Mouse (Mus musculus) olfactory bulb, adult 2 months (tissue): ENCODE measurements around the gene Ccdc28a. TPM values are rescaled to one million over a fixed set of nuclear protein-coding genes. Genes with fewer than 3 reads are reported as not detected.

Experiments
- H3K27ac ChIP-seq: fragments of 200-500 bp; 2 replicates; pipeline ENCODE4 v1.5.1; 2012; ENCODE audit warnings: low read depth, low read length; ENCODE audit not compliant: insufficient read depth
- H3K4me1 ChIP-seq: fragments of 200-500 bp; 2 replicates; pipeline ENCODE4 v1.6.1; 2012; ENCODE audit warnings: low read length; ENCODE audit not compliant: control insufficient read depth, insufficient read depth
- H3K4me3 ChIP-seq: fragments of 200-500 bp; 2 replicates; pipeline ENCODE4 v1.5.1; 2012; ENCODE audit warnings: mild to moderate bottlenecking, low read depth, low read length, moderate library complexity; ENCODE audit not compliant: insufficient read depth
- CTCF ChIP-seq: fragments of 200-500 bp; IDR thresholded peaks from 2 replicates; pipeline ENCODE4 v1.5.1; 2012; ENCODE audit warnings: low read depth, mild to moderate bottlenecking, low read length, moderate library complexity; ENCODE audit not compliant: insufficient read depth
- POLR2A ChIP-seq: fragments of 200-500 bp; IDR thresholded peaks from 2 replicates; pipeline ENCODE4 v1.6.1; 2012; ENCODE audit warnings: mild to moderate bottlenecking, low read depth, low read length, moderate library complexity; ENCODE audit not compliant: insufficient read depth
- WGBS: fragments of 180-500 bp; shearing (Covaris S2); methylation state at CpG from one replicate; pipeline ENCODE4 v1.1.7; 2018; 5-methylcytosine and 5-hydroxymethylcytosine counted together
- polyA plus RNA-seq: library from polyadenylated mRNA; stranded (reverse); fragments of >200 nt; gene quantifications from 2 replicates; pipeline ENCODE4 v1.2.4, GENCODE M21; 2012; ENCODE audit warnings: low replicate concordance; ENCODE audit not compliant: missing spikeins, insufficient read depth, insufficient read length

The Ccdc28a gene
- not detected in 2 replicates for polyA plus RNA-seq

DNA sequence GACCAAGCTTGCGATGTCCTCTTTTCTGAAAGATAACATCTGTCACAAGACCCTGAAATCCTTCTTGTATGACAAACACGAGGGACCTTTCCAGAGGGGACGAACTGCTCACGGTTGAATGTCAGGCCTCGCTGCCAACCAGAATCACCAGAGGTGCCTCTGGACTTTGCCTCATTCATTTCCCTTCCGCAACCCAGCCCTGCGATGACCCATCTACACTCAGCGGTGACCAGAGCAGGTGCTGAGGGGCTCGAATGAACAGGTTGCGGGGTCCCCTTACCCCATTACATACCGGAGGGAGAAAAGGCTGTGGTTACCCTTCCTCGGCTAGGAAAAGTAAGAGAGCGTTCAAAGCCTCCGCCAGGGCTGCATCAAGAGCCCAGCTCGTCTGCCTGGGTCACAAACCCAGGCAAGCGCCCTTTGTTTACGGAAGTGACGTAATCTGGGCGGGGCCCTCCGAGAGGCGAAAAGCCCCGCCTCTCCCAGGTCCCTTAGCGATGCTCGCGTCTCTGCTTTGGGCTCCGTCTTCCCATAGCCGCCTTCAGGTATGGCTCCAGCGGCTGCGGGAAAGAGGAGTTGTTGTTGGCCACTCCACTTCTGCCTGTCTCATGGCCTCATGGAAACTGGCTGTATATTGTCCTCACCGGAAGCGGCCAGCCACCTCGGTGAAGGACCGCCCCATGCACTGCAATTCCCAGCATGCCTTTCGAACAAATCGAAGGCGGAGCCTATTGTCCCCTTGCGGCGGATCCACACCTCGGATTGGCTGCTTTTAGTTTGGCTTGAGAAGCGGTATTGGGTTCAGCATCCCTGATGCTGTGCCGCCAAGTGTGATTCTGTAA, at the start of gene Ccdc28a:
Gene Ccdc28a (minus strand): TSS at position 439 of the 842 bp plus-strand sequence.
- Histone ChIP-seq H3K27ac (peak within 1 kb of the TSS; percentile 100), H3K4me1 (no peaks in the 10 kb centered on the region), H3K4me3 (peak within 1 kb of the TSS; percentile 98)
- no peak for TF ChIP-seq CTCF
- peak; percentile 81 for TF ChIP-seq POLR2A
- 1% methylated on average over 41 of the region's 41 CpGs for WGBS

- H3K27ac ChIP-seq = no peak overlapping the region
- whole genome bisulfite sequencing = 91% methylated on average over 5 of the region's 5 CpGs
- H3K4me1 ChIP-seq = no peaks in the 10 kb centered on the region
- H3K4me3 ChIP-seq = no peak overlapping the region
- no peak for TF ChIP-seq CTCF
- TF ChIP-seq POLR2A = no peak
Observed at GRCm38 (mm10) chr10:18283991-18284390, 49.2 kb upstream of the Ccdc28a start.

GRCm38 (mm10) chr10:18276090-18276734, 41.4 kb upstream of the Ccdc28a start:
- Histone ChIP-seq H3K4me3 (no peak overlapping the region), H3K4me1 (no peaks in the 10 kb centered on the region), H3K27ac (no peak overlapping the region)
- 86% methylated on average over 4 of the region's 4 CpGs for WGBS
- no peak for TF ChIP-seq POLR2A
- no peak for TF ChIP-seq CTCF

- no peak for TF ChIP-seq POLR2A
- no peak for TF ChIP-seq CTCF
- 65% methylated on average over 4 of the region's 4 CpGs for WGBS
- Histone ChIP-seq H3K4me1 (no peaks in the 10 kb centered on the region), H3K27ac (no peak overlapping the region), H3K4me3 (no peak overlapping the region)
Observed at GRCm38 (mm10) chr10:18251345-18251744, 16.5 kb upstream of the Ccdc28a start.

GRCm38 (mm10) chr10:18243614-18244013, 8.8 kb upstream of the Ccdc28a start:
- Histone ChIP-seq H3K4me1 (no peaks in the 10 kb centered on the region), H3K27ac (no peak overlapping the region), H3K4me3 (no peak overlapping the region)
- 68% methylated on average over 2 of the region's 2 CpGs for WGBS
- no peak for TF ChIP-seq CTCF
- no peak for TF ChIP-seq POLR2A

DNA sequence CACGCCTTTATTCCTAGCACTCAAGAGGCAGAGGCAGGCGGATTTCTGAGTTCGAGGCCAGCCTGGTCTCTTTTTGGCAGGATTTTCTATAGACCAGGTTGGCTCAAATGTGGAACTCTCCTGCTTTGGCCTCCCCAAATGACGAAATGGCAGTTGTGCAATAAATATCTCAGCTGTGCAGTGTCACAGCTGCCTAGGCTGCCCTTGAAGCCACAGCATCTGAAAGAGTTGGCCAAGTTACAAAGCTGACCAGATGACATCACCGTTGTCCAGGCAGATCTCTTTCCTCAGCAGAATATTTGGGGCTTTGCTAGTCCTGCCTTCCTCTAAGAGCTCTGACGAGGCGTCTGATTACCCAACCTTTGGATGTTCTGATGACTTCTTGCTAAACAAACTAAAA, 2.4 kb upstream of the Ccdc28a start:
- Histone ChIP-seq H3K27ac (no peak overlapping the region), H3K4me1 (no peaks in the 10 kb centered on the region), H3K4me3 (no peak overlapping the region)
- TF ChIP-seq POLR2A (no peak), CTCF (no peak)
- WGBS = 92% methylated on average over 7 of the region's 7 CpGs

DNA sequence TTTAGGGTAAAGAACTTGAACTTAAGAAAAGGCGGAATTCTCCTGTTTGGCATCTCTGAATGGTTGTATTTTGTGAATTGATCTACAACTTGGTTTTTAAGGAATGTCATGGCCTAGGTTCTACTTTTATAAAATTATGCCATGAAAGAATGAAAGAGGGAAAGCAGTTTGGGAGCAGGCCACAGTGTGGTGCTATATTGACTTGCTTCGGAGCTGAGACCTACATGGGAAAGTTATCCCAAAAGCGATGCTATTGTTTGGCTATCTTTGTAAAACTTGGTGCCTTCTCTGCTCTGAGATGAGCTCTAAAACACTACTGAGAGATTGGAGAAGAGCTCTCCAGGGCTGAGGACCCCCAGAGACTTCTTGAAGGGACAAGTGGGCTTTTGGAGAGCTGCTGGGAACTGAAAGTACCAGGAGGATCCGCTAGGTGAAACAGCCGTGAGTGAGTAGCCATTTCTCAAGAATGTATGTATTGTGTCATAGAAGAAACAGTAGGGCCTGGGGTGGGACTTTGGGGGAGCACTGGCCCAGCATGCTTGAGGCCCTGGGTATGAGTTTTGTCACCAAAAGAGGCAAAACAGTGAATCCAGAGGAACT, 1.6 kb upstream of the Ccdc28a start:
- Histone ChIP-seq H3K4me1 (no peaks in the 10 kb centered on the region), H3K4me3 (no peak overlapping the region), H3K27ac (no peak overlapping the region)
- TF ChIP-seq CTCF (no peak), POLR2A (no peak)
- 71% methylated on average over 5 of the region's 5 CpGs for WGBS

- no peaks in the 10 kb centered on the region for H3K4me1 ChIP-seq
- H3K4me3 ChIP-seq = peak overlapping the region; percentile 98
- H3K27ac ChIP-seq = no peak overlapping the region; the same call in 1 of the 2 replicates
- WGBS = 13% methylated on average over 14 of the region's 14 CpGs
- TF ChIP-seq POLR2A (no peak), CTCF (no peak)
Observed at GRCm38 (mm10) chr10:18235402-18235747, 577 bp upstream of the Ccdc28a start.

GRCm38 (mm10) chr10:18233891-18234290, 907 bp downstream of the Ccdc28a start:
- H3K27ac ChIP-seq = no peak overlapping the region
- 42% methylated on average over 3 of the region's 3 CpGs for WGBS
- no peak overlapping the region for H3K4me3 ChIP-seq
- TF ChIP-seq POLR2A = no peak
- TF ChIP-seq CTCF = no peak
- no peaks in the 10 kb centered on the region for H3K4me1 ChIP-seq
